Mouse (Mus musculus): ENCODE measurements at regions not wholly inside any gene's neighbourhood (a gene's known extent, or its start where the extent isn't known, plus 50 kb on each side); places are given as distances from the start of the nearest gene placed in this dataset.
A peak's percentile ranks its signal among the peaks of the same experiment; 100 is the strongest.
"Not testable (repeated sequence)": the region's sequence is repeated elsewhere in the genome, so short reads cannot be mapped to it uniquely, and the experiment has no call there.

GRCm38 (mm10) chr2:72615869-72616268 is 139.9 kb downstream of the Cdca7 start:
- DNase-seq (ENCODE audit: low spot score): no peak

- no peak for DNase-seq (ENCODE audit: low spot score)
Measured at GRCm38 (mm10) chr2:72616412-72616811, 140.5 kb downstream of the Cdca7 start.

- DNase-seq (ENCODE audit: low spot score): no peak
Measured at GRCm38 (mm10) chr2:72619446-72619845, 143.5 kb downstream of the Cdca7 start.

- DNase-seq (ENCODE audit: low spot score): peak; percentile 40
Measured at GRCm38 (mm10) chr2:72620182-72620652, 144.3 kb downstream of the Cdca7 start.

GRCm38 (mm10) chr2:72627915-72628314 is 152.0 kb downstream of the Cdca7 start:
- no peak for DNase-seq (ENCODE audit: low spot score)

- no peak for DNase-seq (ENCODE audit: low spot score)
Measured at GRCm38 (mm10) chr2:72628626-72629470, 152.9 kb downstream of the Cdca7 start.

- no peak for DNase-seq (ENCODE audit: low spot score)
Measured at GRCm38 (mm10) chr2:72629691-72630461, 153.9 kb downstream of the Cdca7 start.

- DNase-seq (ENCODE audit: low spot score): peak; percentile 69
Measured at GRCm38 (mm10) chr2:72637881-72638620, 162.1 kb downstream of the Cdca7 start.

GRCm38 (mm10) chr2:72639022-72639421 is 163.1 kb downstream of the Cdca7 start:
- DNase-seq (ENCODE audit: low spot score): no peak

GRCm38 (mm10) chr2:72641228-72641627 is 165.3 kb downstream of the Cdca7 start:
- DNase-seq (ENCODE audit: low spot score): no peak

GRCm38 (mm10) chr2:72644151-72644843 is 168.3 kb downstream of the Cdca7 start:
- no peak for DNase-seq (ENCODE audit: low spot score)

GRCm38 (mm10) chr2:72647642-72648041 is 171.7 kb downstream of the Cdca7 start:
- no peak for DNase-seq (ENCODE audit: low spot score)

- peak; percentile 39 for DNase-seq (ENCODE audit: low spot score)
Measured at GRCm38 (mm10) chr2:72648294-72648693, 172.3 kb downstream of the Cdca7 start.

- no peak for DNase-seq (ENCODE audit: low spot score)
Measured at GRCm38 (mm10) chr2:72655864-72656263, 179.9 kb downstream of the Cdca7 start.

GRCm38 (mm10) chr2:72657101-72657920 is 181.4 kb downstream of the Cdca7 start:
- no peak for DNase-seq (ENCODE audit: low spot score)

- no peak for DNase-seq (ENCODE audit: low spot score)
Measured at GRCm38 (mm10) chr2:72662396-72662795, 186.4 kb downstream of the Cdca7 start.

- no peak for DNase-seq (ENCODE audit: low spot score)
Measured at GRCm38 (mm10) chr2:72662979-72663780, 187.2 kb downstream of the Cdca7 start.

GRCm38 (mm10) chr2:72667396-72667795 is 191.4 kb downstream of the Cdca7 start:
- not testable (repeated sequence) for DNase-seq (ENCODE audit: low spot score)

- peak; percentile 14 for DNase-seq (ENCODE audit: low spot score)
Measured at GRCm38 (mm10) chr2:72672908-72673901, 197.2 kb downstream of the Cdca7 start.

All from retina, embryonic 14.5 days (tissue).